Mouse (Mus musculus) left cerebral cortex, adult 11 months (tissue): ENCODE measurements around the gene Rnf187.

Experiments
- DNase-seq: peaks from one replicate; pipeline ENCODE4 v3.0.0; 2022; ENCODE audit warnings: low spot score

Gene Rnf187

DNA sequence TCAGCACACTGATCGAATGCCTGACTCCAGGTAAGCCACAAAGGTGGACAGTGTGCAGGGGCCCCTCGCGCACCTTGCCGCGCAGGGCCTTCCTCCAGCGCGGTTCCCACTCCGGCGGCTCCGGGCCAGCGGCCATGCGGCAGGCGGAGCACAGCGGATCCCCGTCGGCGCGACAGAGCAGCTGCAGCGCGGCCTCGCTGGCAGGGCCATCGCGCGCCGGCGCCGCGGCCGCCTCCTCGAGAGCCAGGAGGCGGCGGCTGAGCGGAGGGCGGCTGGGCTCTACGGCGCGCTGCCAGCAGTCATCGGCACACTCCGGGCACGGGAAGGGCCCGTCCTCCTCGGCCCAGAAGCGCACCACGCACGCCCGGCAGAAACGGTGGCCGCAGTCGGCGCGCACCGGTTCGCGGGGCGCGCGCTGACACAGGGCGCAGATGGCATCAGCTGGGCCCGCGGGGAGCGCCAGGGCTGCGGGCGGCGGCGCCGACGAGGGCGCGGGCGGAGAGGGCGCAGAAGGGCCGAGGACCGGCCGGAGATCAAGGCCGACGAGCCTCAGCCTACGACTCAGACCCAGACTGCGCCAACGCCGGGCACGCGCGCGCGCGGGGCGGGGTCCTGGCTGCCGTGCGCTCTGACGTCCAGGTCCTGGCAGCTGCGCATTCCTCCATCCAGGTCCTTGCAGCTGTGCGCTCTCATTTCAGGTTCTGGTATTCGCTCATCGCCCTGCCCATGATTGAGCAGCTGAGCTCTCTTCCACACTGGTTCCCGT lies at the start of gene Rnf187:
Gene Rnf187 (minus strand): TSS at position 595 of the 766 bp plus-strand sequence.
- DNase-seq: peak; percentile 90

GRCm38 (mm10) chr11:58985299-58985917 lies 46.7 kb upstream of the Rnf187 start:
- DNase-seq: no peak

- no peak for DNase-seq
Observed at GRCm38 (mm10) chr11:58984657-58985056, 45.9 kb upstream of the Rnf187 start.

GRCm38 (mm10) chr11:58983691-58984341 lies 45.1 kb upstream of the Rnf187 start:
- DNase-seq: no peak

GRCm38 (mm10) chr11:58982471-58983097 lies 43.9 kb upstream of the Rnf187 start:
- no peak for DNase-seq

DNA sequence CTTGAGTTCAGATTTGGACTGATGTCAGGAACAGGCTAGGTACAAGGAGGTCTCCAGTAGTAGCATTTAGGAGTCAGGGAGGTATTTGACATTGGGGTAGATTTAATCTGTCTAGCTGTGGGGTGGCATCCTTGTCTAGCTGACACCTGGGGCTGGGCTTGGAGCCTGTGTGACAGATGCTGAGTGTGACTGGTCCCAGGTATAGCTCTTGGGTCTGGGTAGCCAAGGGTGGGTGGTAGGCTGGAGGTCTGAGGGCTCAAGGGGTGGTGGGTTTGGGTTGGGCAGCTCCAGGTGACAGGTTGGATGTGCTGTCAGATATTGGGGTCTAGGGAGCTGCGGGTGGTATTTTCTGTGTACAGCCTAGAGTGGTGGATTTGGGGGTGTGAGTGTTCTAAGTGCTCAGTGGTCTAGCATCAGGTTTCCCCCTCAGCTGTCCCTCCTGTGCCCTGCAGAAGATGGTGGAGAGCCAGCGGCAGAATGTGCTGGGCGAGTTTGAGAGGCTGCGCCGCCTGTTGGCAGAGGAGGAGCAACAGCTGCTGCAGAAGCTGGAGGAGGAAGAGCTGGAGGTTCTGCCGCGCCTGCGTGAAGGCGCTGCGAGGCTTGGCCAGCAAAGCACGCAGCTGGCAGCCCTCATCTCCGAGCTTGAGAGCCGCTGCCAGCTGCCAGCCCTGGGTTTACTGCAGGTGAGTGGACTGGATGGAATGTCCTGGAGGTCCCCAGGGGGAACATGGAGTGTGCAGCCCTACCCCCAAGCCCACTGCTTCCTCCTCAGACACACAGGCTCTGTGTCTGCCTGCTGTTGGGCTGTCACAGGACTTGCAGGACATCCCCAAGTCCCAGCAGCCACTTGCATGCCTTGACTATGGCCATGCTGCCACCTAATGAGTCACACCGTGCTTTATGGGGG lies 43.1 kb upstream of the Rnf187 start:
- DNase-seq: no peak

- DNase-seq: no peak
Observed at GRCm38 (mm10) chr11:58980381-58980990, 41.8 kb upstream of the Rnf187 start.

- no peak for DNase-seq
Observed at GRCm38 (mm10) chr11:58979661-58980060, 40.9 kb upstream of the Rnf187 start.

DNA sequence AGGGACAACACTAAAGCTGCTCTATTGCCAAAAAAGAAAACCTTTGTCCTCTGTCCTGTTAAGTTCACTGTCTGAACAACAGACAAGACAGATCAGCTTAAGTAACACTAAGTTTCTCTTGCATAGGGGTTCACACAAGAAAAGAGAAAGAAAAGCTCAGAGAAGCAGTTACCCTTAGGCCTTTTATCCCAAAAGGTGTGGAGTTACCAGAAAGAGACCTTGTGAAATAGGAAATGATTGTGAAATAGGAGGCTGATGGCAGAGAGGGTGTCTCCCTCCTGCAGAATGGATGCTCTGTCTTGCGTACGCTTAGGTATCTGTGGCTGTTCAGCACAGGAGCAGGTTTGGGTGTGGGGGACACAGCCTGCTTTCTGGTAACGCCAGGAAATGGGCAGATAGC lies 40.5 kb upstream of the Rnf187 start:
- DNase-seq: no peak

DNA sequence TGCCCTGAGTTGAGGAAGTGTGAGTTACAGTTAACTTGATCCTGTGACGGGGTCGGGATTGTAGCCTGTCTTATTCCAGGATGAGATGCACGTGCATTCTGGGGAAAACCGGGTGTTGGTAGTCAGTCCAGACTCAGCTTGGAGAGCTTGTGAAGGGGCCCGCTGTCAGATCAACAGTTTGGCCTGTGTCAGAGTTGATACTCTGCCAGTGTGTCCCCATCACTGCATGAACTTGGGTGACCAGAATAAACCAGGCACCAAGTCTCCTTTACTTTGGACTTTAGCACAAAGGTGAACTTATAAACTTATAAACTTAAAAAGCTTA lies 40.0 kb upstream of the Rnf187 start:
- no peak for DNase-seq

GRCm38 (mm10) chr11:58978027-58978705 lies 39.5 kb upstream of the Rnf187 start, which contains the start of gene Trim11:
TSS of gene Trim11 (plus strand) at chr11:58978093.
- DNase-seq: no peak

GRCm38 (mm10) chr11:58977607-58978026 lies 38.9 kb upstream of the Rnf187 start:
- no peak for DNase-seq

GRCm38 (mm10) chr11:58977150-58977549 lies 38.4 kb upstream of the Rnf187 start:
- DNase-seq: no peak

DNA sequence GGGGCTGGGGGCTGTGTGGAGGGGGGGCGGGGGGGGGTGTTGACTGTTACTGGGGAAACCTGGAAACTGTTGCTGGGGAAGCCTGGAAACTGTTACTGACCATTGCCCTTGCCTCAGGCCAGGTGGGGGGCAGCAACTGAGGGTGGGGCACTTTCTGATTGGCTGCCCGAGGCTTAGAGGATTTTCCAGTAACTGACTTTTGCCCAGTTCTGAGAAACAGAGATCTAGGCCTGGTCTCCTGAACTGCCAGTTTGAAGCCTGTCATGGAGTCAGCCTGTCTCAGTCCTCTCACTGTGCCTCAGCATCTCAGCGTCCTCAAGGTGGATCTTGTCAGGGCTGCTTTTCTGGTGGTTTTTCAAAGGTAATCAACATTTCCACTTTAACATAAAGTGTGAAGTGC lies 35.7 kb upstream of the Rnf187 start:
- no peak for DNase-seq

DNA sequence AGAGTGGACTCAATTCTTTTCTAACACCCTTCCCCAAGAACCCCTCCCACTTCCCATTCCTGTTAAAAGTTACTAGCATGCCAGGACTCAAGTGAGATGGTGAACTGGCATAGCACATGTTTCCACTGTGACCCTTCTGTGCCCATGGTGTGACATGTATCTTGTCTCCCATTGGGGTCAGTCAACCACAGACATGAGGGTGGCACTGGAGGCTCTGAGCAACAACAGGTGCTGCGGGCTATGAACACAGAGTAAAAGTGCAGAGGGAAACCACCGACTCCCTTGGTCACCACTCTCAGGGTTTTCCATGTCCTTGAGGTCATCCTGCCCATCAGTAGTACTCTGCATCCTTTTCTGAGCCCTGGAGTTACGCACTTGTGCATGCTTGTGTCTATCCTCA lies 33.1 kb upstream of the Rnf187 start:
- DNase-seq: no peak

DNA sequence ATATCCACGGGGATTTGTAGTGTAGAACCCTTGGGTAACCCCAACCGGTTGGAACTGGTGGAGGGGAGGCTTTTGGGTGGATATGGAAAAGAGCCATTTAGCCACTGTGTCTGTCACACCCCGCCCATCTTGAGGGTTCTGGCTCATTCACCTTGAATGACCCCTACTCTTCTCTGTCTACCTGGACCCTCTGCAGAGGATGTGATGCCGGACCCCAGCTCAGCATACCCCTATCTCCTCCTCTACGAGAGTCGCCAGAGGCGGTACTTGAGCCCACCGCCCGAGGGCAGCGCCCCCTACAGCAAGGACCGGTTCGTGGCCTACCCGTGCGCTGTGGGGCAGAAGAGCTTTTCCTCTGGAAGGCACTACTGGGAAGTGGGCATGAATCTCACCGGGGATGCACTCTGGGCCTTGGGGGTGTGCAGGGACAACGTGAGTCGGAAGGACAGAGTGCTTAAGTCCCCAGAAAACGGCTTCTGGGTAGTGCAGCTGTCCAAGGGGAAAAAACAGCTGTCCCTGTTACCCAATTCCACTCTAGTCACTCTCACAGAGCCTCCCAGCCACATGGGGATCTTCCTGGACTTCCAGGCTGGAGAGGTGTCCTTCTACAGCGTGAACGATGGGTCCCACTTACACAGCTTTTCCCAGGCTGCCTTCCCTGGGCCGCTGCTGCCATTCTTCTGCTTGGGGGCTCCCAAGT lies 32.3 kb upstream of the Rnf187 start:
- DNase-seq: no peak

DNA sequence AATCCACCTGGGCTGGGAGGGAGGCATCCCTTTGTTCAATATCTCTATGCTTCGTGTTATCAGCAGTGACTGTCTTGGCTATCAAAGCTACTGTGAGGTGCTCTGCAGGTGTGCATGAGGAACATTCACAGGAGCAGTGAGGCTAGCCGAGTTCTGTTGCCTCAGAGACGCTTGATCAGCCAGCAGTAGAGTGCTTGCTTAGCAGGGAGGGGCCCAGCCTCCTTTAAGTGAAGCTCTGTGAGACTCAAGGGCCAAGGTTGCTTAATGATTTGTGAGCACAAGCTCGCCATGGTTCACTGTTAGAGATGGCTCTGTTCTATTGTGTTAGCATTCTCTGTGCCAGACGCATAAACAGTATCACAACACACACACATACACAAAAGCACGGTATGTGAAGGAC lies 30.9 kb upstream of the Rnf187 start:
- no peak for DNase-seq

DNA sequence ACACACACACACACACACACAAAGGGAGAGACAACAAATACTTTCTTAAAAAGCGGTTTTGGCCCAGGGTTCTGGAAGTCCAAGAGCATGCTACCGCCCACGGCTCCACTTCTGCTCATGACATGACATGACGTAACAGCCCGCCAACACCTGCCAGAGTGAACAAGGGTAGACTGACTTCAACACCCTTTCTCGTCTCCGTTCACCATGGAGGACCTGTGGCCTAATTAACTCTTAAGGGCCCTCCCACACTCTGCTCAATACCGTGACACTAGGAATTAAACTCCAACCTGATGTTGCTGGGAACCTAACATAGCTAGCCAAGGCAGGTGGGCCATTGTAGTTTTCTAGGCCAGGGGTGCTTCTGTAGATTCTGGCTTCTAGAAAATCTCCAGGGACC lies 30.3 kb upstream of the Rnf187 start:
- DNase-seq: no peak

DNA sequence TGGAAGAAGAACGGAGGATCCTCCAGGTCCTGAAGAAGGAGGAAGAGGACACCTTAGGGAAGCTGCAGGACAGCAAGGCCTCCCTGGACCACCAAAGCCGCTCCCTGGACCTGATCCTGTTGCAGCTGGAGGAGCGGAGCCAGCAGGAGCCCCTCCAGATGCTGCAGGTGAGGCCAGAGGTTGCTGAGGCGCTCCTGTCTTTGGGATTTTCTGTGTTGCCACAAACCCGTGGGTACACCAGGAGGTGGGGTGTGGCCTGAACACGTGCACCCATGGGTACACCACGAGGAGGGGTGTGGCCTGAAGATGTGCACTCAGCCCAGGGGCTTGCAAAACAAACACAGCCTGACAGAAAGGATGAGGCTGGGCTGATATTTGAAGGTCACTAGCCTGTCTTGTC lies 29.8 kb upstream of the Rnf187 start:
- no peak for DNase-seq

- no peak for DNase-seq
Observed at GRCm38 (mm10) chr11:58967346-58967745, 28.6 kb upstream of the Rnf187 start.
